Mouse (Mus musculus) CD4-positive, CD25-positive, alpha-beta regulatory T cell, adult 9 weeks (primary cell): Measurements from ENCODE around the gene Defb18. TPM values are rescaled to one million over a fixed set of nuclear protein-coding genes. Genes with fewer than 3 reads are reported as not detected.

Source experiments
- polyA plus RNA-seq: library from polyadenylated mRNA; unstranded; fragments of 100-300 nt; shearing (Covaris generic); gene quantifications from one replicate; pipeline ENCODE4 v1.2.1, GENCODE M21; 2017

Defb18 gene
- not detected for polyA plus RNA-seq

DNA sequence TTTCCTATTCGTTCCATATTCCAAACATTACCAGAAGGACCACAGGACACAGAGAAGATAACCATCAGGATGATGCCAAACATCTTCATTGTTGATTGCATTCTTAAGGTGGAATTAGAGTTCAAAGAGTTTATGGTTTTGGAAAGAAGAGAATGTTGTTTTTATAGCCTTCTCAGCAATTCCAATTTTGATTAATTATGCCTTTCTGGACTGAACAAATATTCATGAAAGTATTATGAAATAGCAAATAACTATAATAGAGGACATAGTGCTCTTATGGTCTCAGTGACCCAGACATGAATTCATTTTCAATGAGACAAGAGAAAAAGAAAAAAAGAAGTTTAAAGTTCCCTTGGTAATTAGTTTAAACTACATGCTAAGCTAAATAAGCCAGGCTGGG, at the start of gene Defb18:
Gene Defb18 (minus strand): TSS at position 101 of the 400 bp plus-strand sequence.

DNA sequence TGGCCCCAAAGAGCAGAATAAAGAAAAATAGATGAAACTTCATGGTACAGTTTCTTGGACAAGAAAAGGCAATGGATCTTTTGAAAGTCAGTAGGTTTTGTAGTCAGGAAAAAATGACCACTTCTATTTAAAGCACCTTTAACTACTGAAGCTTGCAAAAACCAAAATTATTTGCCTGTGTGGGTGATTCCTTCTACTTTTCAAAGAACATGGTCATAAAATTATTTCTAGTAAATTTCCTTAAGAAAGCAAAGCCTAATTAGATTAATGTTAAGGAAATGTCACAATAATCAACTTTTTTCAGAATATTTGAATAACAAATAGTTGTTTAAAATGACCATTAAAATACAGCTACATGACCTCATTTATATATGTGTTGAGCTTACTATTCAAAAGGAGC, 27.8 kb upstream of the Defb18 start, which contains the start of gene Defb41:
Gene Defb41 (minus strand): TSS at position 101 of the 400 bp plus-strand sequence.

Other genes with a start within 250 kb of the Defb18 start
- not detected for gene Crisp4, start 91.5 kb downstream of the Defb18 start, polyA plus RNA-seq
- not detected for gene Defb41, start 27.7 kb upstream of the Defb18 start, polyA plus RNA-seq